In the genomic region with DNA sequence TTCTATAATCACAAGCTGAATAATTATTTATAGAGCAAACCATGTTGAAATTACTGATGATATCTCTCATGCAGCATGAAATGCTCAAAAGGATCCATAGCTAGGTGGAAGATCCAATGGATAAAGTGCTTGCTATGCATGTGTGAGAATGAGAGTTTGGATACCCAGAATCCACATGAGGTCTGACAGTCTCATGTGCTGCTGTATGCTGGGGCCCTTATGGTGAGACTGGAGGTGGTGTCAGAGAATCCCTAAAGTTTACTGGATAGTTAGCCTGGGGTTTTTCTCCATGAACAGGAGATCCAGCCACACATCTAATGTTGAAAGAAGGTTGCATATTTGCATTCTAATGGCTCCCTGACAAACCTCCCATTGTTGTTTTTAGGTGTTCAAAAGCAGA, we compare ENCODE assay signal across 5 mouse cellular contexts. TPM values are rescaled to one million over a fixed set of nuclear protein-coding genes. Genes with fewer than 3 reads are reported as not detected.
"Had no signal": no experiment of that assay in that cellular context is flagged by ENCODE, and none has a peak within 500 bp of the region (broad histone marks: within the 10 kb centered on the region; RNA-seq: fewer than 3 reads in every experiment).

No protein-coding gene starts in this region.

RNA-seq across cellular contexts. Expression of gene 4930467E23Rik, which starts 22.4 kb away (rescaled TPM):
- total RNA-seq: left cerebral cortex, postnatal 4 days; megakaryocyte progenitor cell, adult 5-6 weeks; megakaryocyte, adult 5-6 weeks; midbrain, postnatal 0 days; monocyte, adult 5-6 weeks had no signal
